ENCODE assay signal across 9 mouse cellular contexts in genomic region chr1:83277044-83277443, GRCm38 (mm10).
DNase-seq lines count a peak whose midpoint lies in the region; ATAC-seq and TF ChIP-seq lines count a peak whose summit lies in the region.
"Had no signal": no experiment of that assay in that cellular context is flagged by ENCODE, and none has a peak within 500 bp of the region (broad histone marks: within the 10 kb centered on the region; RNA-seq: fewer than 3 reads in every experiment).

No protein-coding gene starts in this region.

- H3K9ac ChIP-seq in hindbrain, embryonic 14.5 days, result no peak overlapping the region
- H3K9ac ChIP-seq in hindbrain, embryonic 12.5 days, result no peak overlapping the region
- no peak overlapping the region for H3K9ac ChIP-seq in hindbrain, postnatal 0 days (replicated peaks; ENCODE audit: low read length)
- no peak overlapping the region for H3K9ac ChIP-seq in neural tube, embryonic 14.5 days (replicated peaks; ENCODE audit: low read depth, low read length)
- H3K9ac ChIP-seq: liver, embryonic 13.5 days had no signal

- no peaks in the 10 kb centered on the region for H3K4me1 ChIP-seq in hindbrain, embryonic 14.5 days (replicated peaks; ENCODE audit: control insufficient read depth, insufficient read depth, low read length)
- H3K4me1 ChIP-seq in hindbrain, embryonic 12.5 days, result no peaks in the 10 kb centered on the region
- peaks cover 6% of the 10 kb centered on the region; the same call in 1 of the 2 replicates for H3K4me1 ChIP-seq in hindbrain, postnatal 0 days (ENCODE audit: insufficient read depth, low read length)
- 0 out of 2 replicates have a peak, but pooled peaks cover 2% of the 10 kb centered on the region for H3K4me1 ChIP-seq in neural tube, embryonic 14.5 days (ENCODE audit: control insufficient read depth, insufficient read depth, low read length)
- H3K4me1 ChIP-seq: liver, embryonic 13.5 days had no signal

- no peak overlapping the region for H3K4me3 ChIP-seq in hindbrain, embryonic 14.5 days (replicated peaks; ENCODE audit: low read length)
- H3K4me3 ChIP-seq in hindbrain, embryonic 12.5 days, result no peak overlapping the region
- H3K4me3 ChIP-seq in hindbrain, postnatal 0 days (ENCODE audit: low read length), result no peak overlapping the region
- H3K4me3 ChIP-seq in neural tube, embryonic 14.5 days (ENCODE audit: low read depth, low read length), result no peak overlapping the region
- H3K4me3 ChIP-seq: liver, embryonic 13.5 days had no signal

- WGBS in hindbrain, embryonic 14.5 days, result 61% methylated on average over 11 of the region's 11 CpGs
- 69% methylated on average over 11 of the region's 11 CpGs for WGBS in hindbrain, embryonic 12.5 days
- WGBS in hindbrain, postnatal 0 days, result 32% methylated on average over 11 of the region's 11 CpGs
- WGBS in neural tube, embryonic 14.5 days, result 52% methylated on average over 11 of the region's 11 CpGs

- ATAC-seq in hindbrain, embryonic 14.5 days (ENCODE audit: low FRiP score), result peak; percentile 60; the same call in 1 of the 2 replicates
- no peak for ATAC-seq in hindbrain, embryonic 12.5 days (ENCODE audit: low FRiP score)
- peak; percentile 92 for ATAC-seq in hindbrain, postnatal 0 days
- peak; percentile 85 for ATAC-seq in neural tube, embryonic 14.5 days (ENCODE audit: low read depth)

- 0 out of 2 replicates have a peak overlapping the region, but pooled peaks have one; percentile 4 for H3K27ac ChIP-seq in hindbrain, embryonic 14.5 days
- no peak overlapping the region for H3K27ac ChIP-seq in hindbrain, embryonic 12.5 days
- H3K27ac ChIP-seq in hindbrain, postnatal 0 days, result peak overlapping the region; percentile 54
- H3K27ac ChIP-seq in neural tube, embryonic 14.5 days (ENCODE audit: low read depth, low read length), result no peak overlapping the region
- H3K27ac ChIP-seq: liver, embryonic 13.5 days had no signal

- no peaks in the 10 kb centered on the region for H3K36me3 ChIP-seq in hindbrain, embryonic 14.5 days (replicated peaks; ENCODE audit: control insufficient read depth, insufficient read depth)
- H3K36me3 ChIP-seq in hindbrain, embryonic 12.5 days, result no peaks in the 10 kb centered on the region
- H3K36me3 ChIP-seq in hindbrain, postnatal 0 days (ENCODE audit: insufficient read depth, low read length), result no peaks in the 10 kb centered on the region
- H3K36me3 ChIP-seq in neural tube, embryonic 14.5 days (ENCODE audit: control insufficient read depth, insufficient read depth, low read length), result no peaks in the 10 kb centered on the region
- H3K36me3 ChIP-seq: liver, embryonic 13.5 days had no signal

- H3K4me2 ChIP-seq in hindbrain, embryonic 14.5 days (replicated peaks), result no peak overlapping the region
- H3K4me2 ChIP-seq in hindbrain, embryonic 12.5 days (replicated peaks), result no peak overlapping the region
- 0 out of 2 replicates have a peak overlapping the region, but pooled peaks have one; percentile 6 for H3K4me2 ChIP-seq in hindbrain, postnatal 0 days (ENCODE audit: low read depth, low read length)
- 0 out of 2 replicates have a peak overlapping the region, but pooled peaks have one; percentile 4 for H3K4me2 ChIP-seq in neural tube, embryonic 14.5 days (ENCODE audit: low read depth, low read length)
- H3K4me2 ChIP-seq: liver, embryonic 13.5 days had no signal

- TF ChIP-seq CTCF in hindbrain, postnatal 0 days (IDR thresholded peaks at IDR 0.05; ENCODE audit: low read depth), result no peak

- peak; percentile 72 for DNase-seq in hindbrain, embryonic 14.5 days (ENCODE audit: low spot score)
- peak; percentile 90 for DNase-seq in cerebellum, adult 9-11 months
- DNase-seq in hindbrain, postnatal 0 days (ENCODE audit: low spot score), result peak; percentile 91
- DNase-seq in embryo, embryonic 10 days (ENCODE audit: low spot score), result no peak
- DNase-seq in adrenal gland, postnatal 4 days (ENCODE audit: low spot score in 2 of 2), result no peak
- no peak for DNase-seq in spleen, postnatal 36 days (ENCODE audit: low spot score in 2 of 2)
- DNase-seq: liver, embryonic 13.5 days had no signal

- no peaks in the 10 kb centered on the region for H3K27me3 ChIP-seq in hindbrain, embryonic 14.5 days (ENCODE audit: control insufficient read depth, insufficient read depth, low read length)
- no peaks in the 10 kb centered on the region for H3K27me3 ChIP-seq in hindbrain, embryonic 12.5 days
- H3K27me3 ChIP-seq in hindbrain, postnatal 0 days (ENCODE audit: insufficient read depth, low read length), result no peaks in the 10 kb centered on the region
- H3K27me3 ChIP-seq in neural tube, embryonic 14.5 days (ENCODE audit: control insufficient read depth, insufficient read depth, low read length), result no peaks in the 10 kb centered on the region
- H3K27me3 ChIP-seq: liver, embryonic 13.5 days had no signal

- H3K9me3 ChIP-seq in hindbrain, embryonic 14.5 days (ENCODE audit: control insufficient read depth, low read length), result no peaks in the 10 kb centered on the region
- no peaks in the 10 kb centered on the region for H3K9me3 ChIP-seq in hindbrain, embryonic 12.5 days (replicated peaks)
- no peaks in the 10 kb centered on the region for H3K9me3 ChIP-seq in hindbrain, postnatal 0 days (ENCODE audit: low read length)
- no peaks in the 10 kb centered on the region for H3K9me3 ChIP-seq in neural tube, embryonic 14.5 days (ENCODE audit: control insufficient read depth, low read length)

Comparison
In these comparisons a context has a peak if more than half of its experiments do, and no peak if none do; other contexts are left out.
1. H3K27ac ChIP-seq: peak in hindbrain, embryonic 14.5 days (single experiment) and hindbrain, postnatal 0 days (single experiment); none in hindbrain, embryonic 12.5 days (single experiment) and neural tube, embryonic 14.5 days (single experiment).
2. H3K4me2 ChIP-seq: peak in hindbrain, postnatal 0 days (single experiment) and neural tube, embryonic 14.5 days (single experiment); none in hindbrain, embryonic 14.5 days (single experiment) and hindbrain, embryonic 12.5 days (single experiment).
3. DNase-seq: peak in hindbrain, embryonic 14.5 days (single experiment), cerebellum, adult 9-11 months (single experiment) and hindbrain, postnatal 0 days (single experiment); none in embryo, embryonic 10 days (single experiment), adrenal gland, postnatal 4 days (0 of 2) and spleen, postnatal 36 days (0 of 2).